In the genomic region with DNA sequence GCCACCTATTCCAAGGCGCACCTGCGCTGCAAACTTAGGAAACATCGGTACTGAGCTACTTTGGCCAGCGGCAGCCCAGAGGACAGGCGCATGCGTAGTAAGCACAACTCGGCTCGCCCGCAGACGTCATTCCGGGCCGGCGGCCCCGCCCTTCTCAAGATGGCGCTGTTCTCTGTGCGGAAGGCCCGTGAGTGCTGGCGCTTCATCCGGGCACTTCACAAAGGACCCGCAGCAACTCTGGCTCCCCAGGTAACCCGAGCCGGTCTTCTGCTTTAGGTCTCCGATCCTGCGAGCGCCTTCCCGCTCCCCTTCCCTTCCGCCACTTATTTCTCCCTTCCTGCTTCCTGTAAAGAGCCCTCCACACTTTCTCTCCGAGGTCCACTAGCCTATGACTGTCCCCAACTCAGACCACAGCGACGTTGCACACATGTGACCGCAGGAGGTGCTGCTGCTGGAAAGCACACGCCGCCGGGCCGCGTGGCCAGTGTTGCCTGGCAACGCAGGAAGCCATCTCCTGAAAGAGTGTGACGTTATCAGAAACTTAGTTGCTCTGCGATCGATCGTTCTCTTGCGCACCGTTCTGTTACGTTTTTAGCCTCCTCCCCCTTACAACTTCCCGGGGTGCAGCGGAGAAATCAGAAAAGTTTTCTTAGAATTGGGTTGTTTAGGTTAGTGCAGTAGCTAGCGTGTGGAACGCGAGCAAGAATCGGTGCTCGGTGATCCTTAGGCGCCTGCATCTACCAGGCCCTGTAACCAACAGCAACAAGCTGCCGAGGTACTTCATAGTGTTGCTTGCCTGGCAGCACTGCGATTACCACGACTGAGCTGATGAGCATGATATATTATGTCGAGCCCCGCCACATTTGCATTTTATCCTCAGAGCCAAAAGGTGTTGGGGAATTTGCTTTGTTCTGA, we compare ENCODE assay signal across 2 mouse cellular contexts.
TF ChIP-seq lines count a peak whose summit lies in the region.

A gene (plus strand): TSS at position 129 of the 915 bp plus-strand sequence.

TF ChIP-seq in C2C12, 6 proteins besides CTCF, POLR2A, EP300 and RAD21 (continued from another document):
- TF ChIP-seq FOSL1 (IDR thresholded peaks at IDR 0.05; ENCODE audit: insufficient read depth, low read length, poor library complexity, severe bottlenecking) = no peak
TF ChIP-seq in C2C12: peak in this region for 2.

TF ChIP-seq in myocyte, 11 proteins besides CTCF, POLR2A, EP300 and RAD21 (continued from another document):
- TF ChIP-seq POLR2AphosphoS2 (IDR thresholded peaks at IDR 0.05; ENCODE audit: insufficient read length, low read depth) (peak; percentile 62), MYOD1 (IDR thresholded peaks at IDR 0.05; ENCODE audit: control insufficient read depth in 1 of 3, insufficient read length in 2 of 3, low read depth in 2 of 3) (no peak), CEBPB (IDR thresholded peaks at IDR 0.05; ENCODE audit: insufficient read depth, poor library complexity, severe bottlenecking) (no peak), TCF12 (IDR thresholded peaks at IDR 0.05; ENCODE audit: insufficient read depth, poor library complexity, severe bottlenecking) (no peak), REST (IDR thresholded peaks at IDR 0.05; ENCODE audit: insufficient read depth, insufficient read length) (peak; percentile 40), MAX (IDR thresholded peaks at IDR 0.05; ENCODE audit: low read depth) (peak; percentile 89), USF1 (IDR thresholded peaks at IDR 0.05; ENCODE audit: low read depth) (peak; percentile 83)
